Mouse (Mus musculus): ENCODE data around the gene Fam83g.

The Fam83g gene

DNA sequence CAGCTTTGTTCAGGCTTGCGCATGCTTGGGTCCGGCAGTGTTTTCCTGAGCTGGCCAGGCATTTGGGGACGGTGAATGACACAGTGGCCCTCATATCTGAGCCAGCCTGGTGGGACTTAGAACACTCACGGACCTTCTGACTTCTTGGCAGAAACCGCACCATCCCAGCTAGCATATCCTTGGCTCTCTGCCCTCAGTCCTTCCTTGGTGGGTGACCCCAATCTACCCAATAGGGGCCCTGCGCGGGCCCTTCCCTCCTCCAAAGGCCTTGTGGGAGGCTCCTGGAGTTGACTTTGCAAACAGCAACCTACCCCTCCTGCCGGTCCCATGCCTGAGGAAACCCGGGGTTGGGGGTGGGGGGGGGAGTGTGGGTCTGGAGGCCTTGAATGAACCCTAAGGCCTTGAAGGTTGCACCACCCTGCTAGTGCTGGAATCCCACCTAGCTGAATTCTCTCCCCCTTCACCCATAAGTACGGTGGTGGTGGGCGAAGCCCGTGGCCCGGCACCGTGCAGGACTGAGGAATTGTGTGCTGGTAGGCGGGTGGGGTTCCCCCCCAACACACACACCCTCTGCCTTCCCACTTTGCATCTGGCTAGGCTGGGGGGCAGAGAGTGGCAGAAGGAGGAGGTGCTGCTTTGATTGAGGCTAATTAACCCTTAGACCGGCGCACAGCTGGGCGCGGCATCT lies 9.6 kb upstream of the Fam83g start:
- no peak for DNase-seq (ENCODE audit: low read depth, low spot score)

DNA sequence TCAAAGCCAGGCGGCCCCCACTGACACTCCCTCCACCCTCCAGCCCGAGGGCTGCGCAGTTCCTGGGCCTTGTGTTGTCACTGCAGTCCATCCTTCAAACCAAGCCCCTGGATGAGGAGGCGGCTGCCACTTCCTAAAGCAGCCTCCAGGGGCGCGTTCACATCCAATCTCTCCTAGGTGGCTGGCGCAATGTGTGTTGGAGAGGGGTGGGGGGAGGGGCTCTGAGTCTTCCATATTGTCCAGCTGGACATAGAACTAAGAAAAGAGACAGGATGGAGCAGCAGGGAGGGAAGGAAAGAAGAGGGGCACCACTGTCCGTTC lies 9.1 kb upstream of the Fam83g start:
- DNase-seq (ENCODE audit: low read depth, low spot score) = peak; percentile 9

DNA sequence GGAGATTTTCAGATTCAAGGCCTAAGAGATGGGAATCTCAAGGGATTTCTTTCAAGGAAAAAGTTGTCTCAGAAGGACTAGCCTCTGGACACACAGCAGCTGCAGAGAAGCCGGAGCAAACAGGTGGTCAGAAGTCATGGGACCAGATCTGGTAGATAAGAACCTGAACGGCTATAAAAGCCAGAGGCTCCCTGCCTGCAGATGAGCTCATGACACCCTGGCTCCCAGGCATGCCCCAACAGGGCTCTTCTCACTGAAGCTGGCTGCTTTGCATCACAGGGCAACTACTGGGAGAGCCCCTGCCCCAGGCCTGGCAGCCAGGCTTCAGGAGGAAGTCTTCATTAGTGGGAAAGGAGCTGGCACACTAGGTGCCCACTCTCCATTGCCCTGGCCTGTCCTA lies 8.6 kb upstream of the Fam83g start:
- DNase-seq (ENCODE audit: low read depth, low spot score) = no peak

DNA sequence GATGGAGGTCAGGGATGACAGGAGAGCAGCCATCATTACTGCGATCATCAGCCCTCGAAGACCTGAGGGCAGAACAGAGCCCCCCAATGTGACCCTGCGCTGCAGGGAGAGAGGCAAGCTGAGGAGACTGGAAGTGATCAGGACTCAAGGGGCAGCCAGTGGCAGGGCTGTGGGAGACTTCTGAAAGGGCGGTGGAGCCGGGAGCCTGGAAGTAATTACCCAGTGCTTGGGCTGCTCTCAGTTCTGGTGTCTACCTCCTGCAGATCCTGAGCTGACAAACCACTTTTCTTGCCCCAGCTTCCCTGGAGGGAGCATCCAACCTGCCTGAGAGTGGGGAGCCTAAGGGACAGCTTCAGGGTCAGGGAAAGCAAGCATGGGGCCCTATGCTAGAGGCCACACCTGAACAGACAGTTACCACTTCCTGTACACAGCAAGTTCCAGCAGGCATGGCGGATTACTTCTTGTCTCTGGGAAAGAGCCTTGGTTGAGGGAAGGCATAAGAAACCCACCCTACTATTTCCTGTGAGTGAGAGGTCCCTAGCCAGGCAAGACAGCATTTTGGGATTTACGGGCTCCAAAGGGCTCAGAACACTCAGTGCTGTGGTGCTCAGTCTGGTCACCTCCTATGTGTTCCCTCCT lies 7.6 kb upstream of the Fam83g start:
- no peak for DNase-seq (ENCODE audit: low read depth, low spot score)

DNA sequence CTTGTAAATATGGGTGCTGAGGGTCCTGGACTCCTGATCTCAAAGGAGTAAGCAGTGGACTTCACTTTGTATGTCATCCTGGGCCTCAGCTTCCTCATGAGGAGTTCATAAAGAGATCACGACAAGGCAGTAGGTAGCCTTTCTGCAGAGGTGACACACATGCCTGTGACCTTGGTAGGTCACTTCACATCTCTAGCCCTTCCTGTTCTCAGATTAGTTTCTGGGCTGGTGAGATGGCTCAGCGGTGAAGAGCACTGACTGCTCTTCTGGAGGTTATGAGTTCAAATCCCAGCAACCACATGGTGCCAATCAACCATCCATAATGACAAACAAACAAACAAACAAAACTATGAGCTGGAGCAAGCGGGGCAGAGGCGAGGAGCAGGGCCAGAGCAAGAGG lies 6.2 kb upstream of the Fam83g start:
- DNase-seq (ENCODE audit: low read depth, low spot score) = no peak

DNA sequence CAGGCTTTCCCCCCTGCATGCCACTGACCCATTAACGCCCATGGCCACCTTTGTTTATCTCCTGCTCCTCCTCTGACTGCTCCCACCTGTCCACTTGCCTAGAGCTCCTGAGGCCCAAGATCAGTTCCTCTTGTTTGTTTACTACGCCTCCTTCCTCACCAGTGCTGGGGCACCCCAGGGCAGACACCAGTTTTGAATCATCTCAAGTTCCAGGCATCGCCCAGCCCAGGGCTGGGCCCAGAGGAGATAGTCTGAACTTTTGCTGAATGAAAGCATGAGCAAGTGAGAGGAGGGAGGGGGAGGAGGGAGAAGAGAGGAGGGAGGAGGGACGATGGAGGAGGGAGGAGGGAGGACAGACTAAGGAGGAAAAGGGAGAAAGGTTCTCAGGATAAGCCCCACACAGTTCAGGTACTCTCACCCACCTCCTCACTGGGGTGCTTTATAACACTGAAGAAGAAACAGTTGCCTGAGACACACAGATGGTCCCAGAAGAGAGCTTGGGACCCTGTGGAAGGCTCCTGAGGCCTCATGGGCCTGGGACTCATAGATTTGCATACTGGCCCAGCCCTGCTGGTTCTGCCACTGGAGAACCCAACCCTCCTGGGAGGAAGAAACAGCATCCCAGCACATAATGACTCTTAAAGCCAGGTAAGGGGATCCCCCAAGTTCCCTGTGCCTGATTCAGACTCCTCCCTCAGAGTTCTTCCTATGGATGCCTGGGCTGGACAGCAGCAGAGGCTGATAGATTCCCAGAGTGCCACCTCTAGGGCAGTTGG lies 4.6 kb upstream of the Fam83g start:
- DNase-seq (ENCODE audit: low read depth, low spot score) = no peak

DNA sequence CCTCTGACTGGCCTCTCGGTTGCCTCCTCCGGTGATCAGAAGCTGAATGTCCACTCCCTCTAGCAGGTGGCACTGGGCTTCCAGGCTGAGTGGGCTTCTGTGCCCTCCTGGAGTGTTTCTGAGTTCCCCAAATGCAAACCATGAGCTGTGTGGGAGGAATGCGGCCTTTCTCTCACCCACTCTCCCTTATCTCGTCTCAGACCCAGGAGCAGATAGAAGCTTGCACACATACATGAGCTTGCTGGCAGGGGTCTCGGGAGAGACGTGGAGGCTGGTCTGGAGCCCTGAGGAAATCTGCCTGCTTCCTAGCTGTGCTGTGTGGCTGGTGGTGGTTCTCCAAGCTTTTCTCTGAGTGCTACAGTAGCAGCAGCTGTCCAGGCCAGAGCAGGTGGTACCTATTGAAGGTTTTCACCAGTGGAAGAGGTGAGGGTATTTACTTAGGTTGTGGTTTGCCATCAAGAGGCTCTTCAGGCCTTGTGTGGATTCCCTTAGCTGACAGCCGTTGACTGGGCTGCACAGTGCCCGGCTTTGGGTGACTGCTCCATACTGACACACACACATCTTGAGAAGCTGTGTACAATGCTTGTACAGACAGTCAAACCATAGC lies 1.3 kb downstream of the Fam83g start:
- DNase-seq (ENCODE audit: low read depth, low spot score) = no peak

DNA sequence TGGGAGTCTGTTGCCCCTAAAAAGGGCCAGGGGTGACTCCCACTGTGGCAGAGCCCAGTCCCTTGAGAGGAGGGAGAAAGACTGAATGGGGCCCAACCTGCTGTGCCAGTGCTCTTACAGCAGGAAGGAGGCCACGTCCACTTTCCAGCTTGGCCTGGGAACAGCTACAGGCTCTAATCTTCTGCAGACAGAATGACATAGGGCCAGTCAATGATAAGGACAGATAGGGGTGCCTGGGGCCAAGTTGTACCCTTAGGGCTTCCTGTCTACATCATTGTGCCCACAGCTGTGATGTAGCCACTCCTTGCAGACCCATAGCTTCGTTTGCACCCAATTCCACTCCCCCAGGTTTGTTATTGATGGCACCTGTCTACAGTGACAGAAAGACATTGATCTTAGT lies 2.2 kb downstream of the Fam83g start:
- no peak for DNase-seq (ENCODE audit: low read depth, low spot score)

DNA sequence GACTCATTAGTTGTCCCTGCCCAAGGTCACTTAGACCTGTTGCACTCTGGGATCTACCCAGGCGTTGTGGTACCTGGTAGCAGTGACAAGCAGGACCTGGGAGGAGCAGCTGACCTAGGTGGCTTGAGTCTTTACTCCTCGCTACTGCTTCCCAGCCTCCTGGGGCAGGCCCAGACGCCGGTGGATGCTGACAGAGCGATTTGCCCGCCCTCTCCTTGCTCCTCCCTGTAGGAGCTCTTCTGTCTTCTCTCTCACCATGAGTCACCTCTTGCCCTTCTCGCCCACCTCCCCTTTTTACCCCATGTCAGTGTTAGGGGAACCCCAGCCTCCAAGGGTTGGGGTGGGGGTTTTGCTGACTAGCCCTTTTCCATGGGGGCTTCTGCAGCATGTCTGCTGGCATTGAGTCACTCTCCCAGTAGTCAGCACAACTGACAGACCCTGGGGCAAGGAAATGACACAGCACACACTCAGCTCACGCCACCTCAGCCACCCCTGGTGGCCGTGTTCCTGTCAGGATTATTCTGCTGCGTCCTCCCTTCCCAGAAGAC lies 3.1 kb downstream of the Fam83g start:
- peak; percentile 77 for DNase-seq (ENCODE audit: low read depth, low spot score)

DNA sequence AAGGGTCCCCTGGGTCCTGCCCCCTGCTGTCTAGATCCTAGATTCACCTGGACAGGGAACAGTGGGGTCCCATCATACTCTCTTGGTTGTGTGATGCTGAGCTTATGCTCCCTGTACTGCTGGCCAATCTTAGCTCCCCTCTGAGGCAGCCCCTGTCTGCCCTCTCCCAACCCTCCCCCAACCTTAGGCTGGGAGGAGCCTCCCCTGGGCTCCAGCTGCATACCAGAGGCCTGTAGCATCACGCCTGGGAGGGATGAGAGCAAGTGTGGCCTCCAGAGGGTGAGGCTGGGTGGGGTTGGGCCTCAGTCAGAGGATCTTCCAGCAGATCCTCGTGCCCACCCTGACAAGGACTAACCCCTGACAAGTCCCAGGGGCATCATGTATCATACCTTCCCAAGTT lies 3.7 kb downstream of the Fam83g start:
- DNase-seq (ENCODE audit: low read depth, low spot score) = peak; percentile 75

DNA sequence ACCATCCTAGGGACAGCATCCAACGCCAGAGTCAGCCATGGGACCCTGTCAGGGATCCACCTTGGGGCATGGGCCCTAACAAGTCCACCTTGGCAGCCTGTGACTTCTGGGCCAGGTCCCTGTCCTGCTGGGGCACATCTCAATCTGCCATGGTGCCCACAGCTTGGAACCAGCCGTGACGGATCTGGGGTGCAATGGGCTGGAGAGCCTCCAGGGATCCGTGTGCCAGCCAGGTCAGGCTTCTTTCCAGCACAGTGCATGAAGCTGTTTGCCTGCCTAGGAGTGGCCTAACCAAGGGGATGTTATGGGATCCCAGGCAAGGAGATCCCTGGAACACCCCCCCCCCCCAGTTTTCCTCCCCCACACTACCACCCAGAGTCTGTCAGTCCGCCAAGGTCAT lies 9.1 kb downstream of the Fam83g start:
- DNase-seq (ENCODE audit: low read depth, low spot score) = no peak

DNA sequence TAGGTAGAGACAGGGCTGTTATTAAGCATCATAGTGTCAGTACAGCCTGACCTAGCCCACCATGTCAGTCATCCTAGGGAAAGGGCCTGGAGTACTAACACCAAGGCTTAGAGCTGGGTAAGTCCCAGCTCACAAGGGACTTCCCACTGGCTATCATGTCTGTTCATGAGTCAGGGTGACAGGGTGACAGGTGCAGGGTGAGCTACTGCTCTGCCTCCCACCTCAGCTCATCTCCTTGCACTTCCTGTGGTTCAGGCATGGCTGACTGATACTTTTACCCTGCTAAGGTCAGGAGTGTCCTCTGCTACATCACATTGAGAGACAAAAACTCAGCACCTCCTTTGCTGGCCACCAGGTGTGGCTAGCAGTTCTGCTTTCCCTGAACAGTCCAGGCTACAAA lies 15.0 kb downstream of the Fam83g start:
- peak; percentile 28 for DNase-seq (ENCODE audit: low read depth, low spot score)

DNA sequence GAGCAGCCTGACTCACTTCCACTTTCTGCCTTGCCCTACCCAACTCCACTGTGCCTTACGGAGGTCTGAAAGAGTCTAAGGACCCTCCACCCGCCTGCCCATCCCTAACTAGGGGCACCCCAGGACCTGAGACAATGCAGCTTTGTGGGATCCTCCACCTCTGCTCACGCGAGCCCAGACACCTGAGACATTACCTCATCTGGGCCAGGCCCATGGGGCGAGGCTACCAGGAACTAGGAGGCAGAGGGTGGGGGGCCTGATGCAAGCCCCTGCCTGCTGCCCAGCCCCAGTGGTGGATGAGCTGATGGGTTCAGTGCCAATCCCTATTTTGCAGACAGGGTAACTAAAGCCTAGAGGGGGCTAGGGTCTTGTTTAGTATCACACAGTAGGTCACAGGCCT lies 15.6 kb downstream of the Fam83g start:
- no peak for DNase-seq (ENCODE audit: low read depth, low spot score)

DNA sequence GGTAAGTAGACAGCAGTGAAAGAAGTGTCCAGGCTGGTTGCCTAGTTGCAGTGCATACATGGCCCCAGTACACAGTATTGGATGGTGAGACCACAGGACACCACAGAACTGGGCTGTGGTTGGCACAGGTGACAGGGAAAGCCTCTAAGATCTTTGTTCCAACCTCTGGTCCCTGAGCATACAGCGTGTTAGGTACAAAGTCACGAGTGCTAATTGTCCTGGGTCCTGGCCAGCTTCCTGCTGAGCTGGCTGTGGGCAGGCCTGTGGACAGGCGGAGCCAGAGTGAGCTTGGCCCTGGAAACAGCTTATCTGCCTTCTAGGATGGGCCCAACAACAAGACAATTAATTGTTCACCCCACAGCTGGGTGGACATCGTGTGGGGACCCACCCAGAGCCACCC lies 16.0 kb downstream of the Fam83g start:
- peak; percentile 49 for DNase-seq (ENCODE audit: low read depth, low spot score)

DNA sequence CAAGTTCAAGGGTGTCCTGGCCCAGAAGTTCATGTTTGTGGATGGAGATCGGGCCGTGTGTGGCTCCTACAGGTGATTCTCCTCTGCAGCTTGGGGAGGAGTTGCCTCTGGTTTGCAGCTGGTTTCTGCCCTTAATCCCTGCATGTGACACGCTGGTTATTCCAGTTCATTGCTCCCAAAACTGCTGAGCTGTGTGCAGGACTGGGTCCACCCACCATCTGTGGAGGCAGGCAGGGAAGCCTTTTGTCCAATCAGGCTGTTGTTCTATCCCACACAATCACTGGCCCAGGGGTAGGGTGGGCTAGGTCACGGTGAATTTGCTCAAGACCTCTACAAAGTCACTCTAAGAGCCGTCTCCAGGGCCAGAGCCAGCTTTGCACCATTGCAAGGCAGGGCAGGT lies 17.8 kb downstream of the Fam83g start:
- no peak for DNase-seq (ENCODE audit: low read depth, low spot score)

DNA sequence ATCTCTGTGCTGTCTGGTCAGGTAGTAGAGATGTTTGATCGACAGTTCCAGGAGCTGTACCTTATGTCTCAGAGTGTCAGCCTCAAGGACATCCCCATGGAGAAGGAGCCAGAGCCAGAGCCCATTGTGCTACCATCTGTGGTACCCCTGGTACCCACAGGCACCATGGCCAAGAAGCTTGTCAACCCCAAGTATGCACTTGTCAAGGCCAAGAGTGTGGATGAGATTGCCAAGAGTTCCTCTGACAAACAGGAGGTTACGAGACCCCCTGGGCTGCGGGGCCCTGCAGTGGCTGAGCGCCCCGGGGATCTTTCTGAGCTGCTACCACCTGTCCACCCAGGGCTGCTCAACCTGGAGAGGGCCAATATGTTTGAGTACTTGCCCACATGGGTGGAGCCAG lies 18.6 kb downstream of the Fam83g start:
- DNase-seq (ENCODE audit: low read depth, low spot score) = no peak

DNA sequence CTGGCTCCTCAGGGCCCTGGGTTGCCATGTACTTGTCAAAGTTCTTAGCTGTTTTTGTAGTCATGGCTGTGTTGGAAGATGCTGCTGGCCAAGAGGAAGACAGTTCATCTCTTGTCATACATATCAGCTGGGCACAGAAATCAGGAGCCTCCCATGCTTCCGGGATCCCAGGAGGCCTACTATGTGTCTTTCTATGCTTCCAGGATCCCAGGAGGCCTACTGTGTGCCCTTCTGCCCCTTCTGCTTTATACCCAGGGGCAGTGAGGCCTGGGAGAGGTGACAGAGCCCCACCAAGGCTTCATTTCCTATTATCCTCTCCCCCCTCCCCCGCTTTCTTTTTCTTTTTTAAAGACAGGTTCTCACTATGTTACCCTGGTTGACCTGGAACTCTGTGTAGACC lies 21.7 kb downstream of the Fam83g start:
- DNase-seq (ENCODE audit: low read depth, low spot score) = no peak

DNA sequence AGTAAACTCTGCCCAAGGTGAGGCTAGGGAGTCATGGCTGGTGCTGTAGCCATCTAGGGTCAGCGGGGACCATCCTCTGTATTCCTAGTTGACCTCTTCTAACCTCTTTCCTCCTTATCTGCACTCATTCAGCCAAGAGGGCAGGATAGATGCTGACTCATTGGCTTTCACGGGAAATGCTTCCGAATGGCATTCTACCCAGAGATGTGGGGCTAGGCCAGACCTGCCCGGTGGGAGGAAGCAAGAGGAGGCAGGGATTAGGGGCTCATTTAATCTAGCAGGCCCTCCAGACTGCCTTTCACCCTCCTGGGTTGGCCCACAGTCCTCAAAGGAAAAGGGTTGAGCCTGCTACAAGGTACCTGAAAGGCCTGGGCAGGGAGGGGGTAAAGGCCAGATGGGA lies 22.3 kb downstream of the Fam83g start:
- no peak for DNase-seq (ENCODE audit: low read depth, low spot score)

DNA sequence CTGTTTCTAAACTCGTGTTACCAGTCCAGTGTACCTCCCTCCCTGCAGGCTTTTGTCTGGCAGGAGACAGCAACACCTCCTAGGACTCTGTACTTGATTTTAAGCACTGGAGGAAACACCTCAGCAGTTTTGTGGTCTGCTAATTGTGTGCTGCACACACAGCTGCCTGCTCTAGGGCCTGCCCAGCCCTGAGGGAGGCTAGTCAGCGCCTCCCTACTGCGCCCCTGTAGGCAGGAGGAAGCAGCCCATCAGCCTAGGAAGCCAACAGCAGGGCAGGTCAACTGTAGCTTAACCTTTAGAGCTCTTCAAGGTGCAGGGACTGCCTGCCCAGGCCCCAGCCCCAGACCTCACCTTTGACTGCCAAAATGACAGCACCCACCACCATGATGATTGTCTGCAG lies 25.0 kb downstream of the Fam83g start:
- no peak for DNase-seq (ENCODE audit: low read depth, low spot score)

DNA sequence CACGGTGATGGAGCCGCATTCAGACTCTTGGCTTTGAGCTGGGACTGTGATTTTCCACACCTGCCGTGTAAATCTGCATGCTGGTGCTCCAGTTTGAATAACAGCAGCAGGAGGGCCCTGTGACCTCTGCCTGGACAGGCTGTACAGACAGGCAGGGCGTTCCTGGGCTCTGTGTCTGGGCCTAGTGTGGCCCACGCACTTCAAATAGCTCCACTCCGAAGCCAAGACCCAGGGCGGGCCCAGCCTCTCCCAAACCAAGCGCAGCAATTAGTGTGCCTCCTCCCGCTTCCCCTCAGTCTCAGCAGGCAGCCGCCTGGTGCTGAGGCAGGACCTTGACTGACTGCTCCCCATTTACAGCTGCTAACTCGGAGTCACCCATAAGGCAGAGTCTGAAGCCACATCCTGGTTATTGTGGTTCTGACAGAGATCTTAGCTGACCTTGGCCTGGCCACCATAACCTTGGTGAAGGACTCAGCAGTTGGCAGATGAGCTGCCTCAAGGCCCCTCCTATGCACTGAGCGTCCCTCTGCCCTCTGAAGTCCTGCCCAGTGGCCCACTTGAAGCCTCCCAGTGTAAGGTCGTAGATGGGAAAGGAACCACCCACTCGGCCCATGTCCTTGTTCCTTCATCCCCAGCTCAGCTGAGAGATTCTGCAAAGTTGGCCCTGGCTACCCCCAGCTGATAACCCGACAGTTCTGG lies 29.4 kb downstream of the Fam83g start:
- no peak for DNase-seq (ENCODE audit: low read depth, low spot score)

DNA sequence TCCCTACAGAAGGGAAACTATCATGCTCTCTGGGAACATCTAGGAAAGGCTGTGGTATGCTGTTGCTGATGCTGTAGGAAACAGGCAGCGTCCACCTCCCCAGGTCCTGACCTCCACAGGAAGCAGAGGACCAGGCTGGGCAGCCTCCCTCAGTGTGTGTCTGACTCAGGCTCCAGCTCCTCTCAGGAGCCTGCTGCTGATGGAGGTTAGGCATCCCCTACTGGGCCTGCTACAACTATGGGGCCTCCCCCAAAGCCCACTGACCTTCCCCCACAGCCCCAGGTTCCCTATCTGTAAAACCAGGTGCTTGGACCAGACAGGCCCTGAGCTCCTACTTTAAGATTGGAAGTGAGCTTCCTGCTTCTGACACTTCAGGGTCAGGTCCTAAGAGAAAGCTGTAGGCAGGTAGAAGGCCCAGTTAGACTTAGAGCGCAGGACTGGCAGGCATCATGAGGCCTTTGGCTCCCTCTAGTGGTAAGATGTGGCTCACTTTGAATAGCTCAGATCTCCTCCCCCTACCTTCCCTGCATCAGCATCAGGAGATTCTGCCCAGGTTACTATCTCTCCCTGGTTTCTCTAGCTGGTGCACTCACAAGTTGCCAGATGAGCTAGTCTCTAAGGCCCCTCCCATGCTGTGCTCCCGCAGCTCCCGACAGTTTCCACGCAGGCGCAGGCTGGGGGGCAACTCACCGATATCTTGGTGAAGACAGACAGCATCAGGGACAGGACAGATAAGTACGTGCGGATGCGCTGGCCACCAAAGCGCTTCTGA lies 30.6 kb downstream of the Fam83g start:
- peak; percentile 92 for DNase-seq (ENCODE audit: low read depth, low spot score)

All from 3T3-L1 (cell line).